Mouse (Mus musculus) limb, embryonic 12.5 days (tissue): ENCODE results near the gene Aamp. TPM values are rescaled to one million over a fixed set of nuclear protein-coding genes. Genes with fewer than 3 reads are reported as not detected.

Source experiments
- ATAC-seq: fragments of 200-750 bp; cut with Nextera tagmentation; 2 replicates; pipeline ENCODE4 v1.8.0; 2017; ENCODE audit warnings: low read depth, moderate TSS enrichment; ENCODE audit not compliant: insufficient number of reproducible peaks, insufficient read depth, low FRiP score, low TSS enrichment
- H3K27ac ChIP-seq: fragments of 300-500 bp; sonication (generic); 2 replicates; pipeline ENCODE4 v1.5.1; 2016; ENCODE audit warnings: mild to moderate bottlenecking, moderate library complexity
- H3K27me3 ChIP-seq: fragments of 300-500 bp; sonication (generic); 2 replicates; pipeline ENCODE4 v1.6.1; 2016; ENCODE audit warnings: mild to moderate bottlenecking, moderate library complexity
- H3K36me3 ChIP-seq: fragments of 300-500 bp; sonication (generic); 2 replicates; pipeline ENCODE4 v1.6.1; 2016; ENCODE audit warnings: mild to moderate bottlenecking, moderate library complexity
- H3K4me1 ChIP-seq: fragments of 300-500 bp; sonication (generic); replicated peaks from 2 replicates; pipeline ENCODE4 v1.6.1; 2016
- H3K4me2 ChIP-seq: fragments of 300-500 bp; sonication (generic); 2 replicates; pipeline ENCODE4 v1.6.1; 2016; ENCODE audit warnings: mild to moderate bottlenecking, moderate library complexity
- H3K4me3 ChIP-seq: fragments of 300-500 bp; sonication (generic); replicated peaks from 2 replicates; pipeline ENCODE4 v1.5.1; 2016; ENCODE audit warnings: mild to moderate bottlenecking
- H3K9ac ChIP-seq: fragments of 300-500 bp; sonication (generic); replicated peaks from 2 replicates; pipeline ENCODE4 v1.6.1; 2016; ENCODE audit warnings: mild to moderate bottlenecking, moderate library complexity
- H3K9me3 ChIP-seq: fragments of 300-500 bp; sonication (generic); 2 replicates; pipeline ENCODE4 v1.6.1; 2016; ENCODE audit warnings: mild to moderate bottlenecking, moderate library complexity
- WGBS: fragments of 180-500 bp; shearing (Covaris S2); methylation state at CpG from one replicate; pipeline ENCODE4 v1.1.7; 2016; 5-methylcytosine and 5-hydroxymethylcytosine counted together
- polyA plus RNA-seq: library from polyadenylated mRNA; unstranded; fragments of >200 nt; fragmentation: Nextera tagmentation; extraction: Ambion mirVana; gene quantifications from 2 replicates; pipeline ENCODE4 v1.2.1, GENCODE M21; 2016

Aamp gene
- polyA plus RNA-seq, 1 experiment from 2014 or later: 202 TPM

DNA sequence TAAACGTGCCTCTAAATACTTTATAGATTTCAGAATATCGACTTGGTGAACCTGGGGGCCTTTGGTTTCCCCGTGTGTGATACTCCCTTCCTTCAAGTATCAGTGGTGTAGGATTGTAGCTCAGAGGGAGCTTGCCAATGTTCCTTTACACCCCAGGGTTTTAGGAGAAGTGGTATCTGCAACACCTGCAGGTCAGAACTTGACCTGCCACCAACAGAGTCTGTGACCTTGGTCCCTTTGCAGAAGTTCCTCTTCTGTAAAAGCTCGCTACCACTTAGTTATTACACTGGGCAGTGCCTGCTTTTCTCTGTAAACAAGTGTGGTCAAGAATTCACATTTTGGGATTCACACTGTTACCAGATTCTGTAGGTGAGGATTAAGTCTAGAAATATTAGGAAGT lies 34.4 kb downstream of the Aamp start:
- ATAC-seq: no peak
- H3K9ac ChIP-seq: no peak overlapping the region
- WGBS: 87% methylated on average over 4 of the region's 4 CpGs
- no peak overlapping the region for H3K27ac ChIP-seq
- peaks cover 91% of the 10 kb centered on the region for H3K36me3 ChIP-seq
- no peak overlapping the region for H3K4me2 ChIP-seq
- no peaks in the 10 kb centered on the region for H3K27me3 ChIP-seq
- peaks cover 12% of the 10 kb centered on the region; the same call in 1 of the 2 replicates for H3K4me1 ChIP-seq
- no peak overlapping the region for H3K4me3 ChIP-seq
- H3K9me3 ChIP-seq: no peaks in the 10 kb centered on the region

DNA sequence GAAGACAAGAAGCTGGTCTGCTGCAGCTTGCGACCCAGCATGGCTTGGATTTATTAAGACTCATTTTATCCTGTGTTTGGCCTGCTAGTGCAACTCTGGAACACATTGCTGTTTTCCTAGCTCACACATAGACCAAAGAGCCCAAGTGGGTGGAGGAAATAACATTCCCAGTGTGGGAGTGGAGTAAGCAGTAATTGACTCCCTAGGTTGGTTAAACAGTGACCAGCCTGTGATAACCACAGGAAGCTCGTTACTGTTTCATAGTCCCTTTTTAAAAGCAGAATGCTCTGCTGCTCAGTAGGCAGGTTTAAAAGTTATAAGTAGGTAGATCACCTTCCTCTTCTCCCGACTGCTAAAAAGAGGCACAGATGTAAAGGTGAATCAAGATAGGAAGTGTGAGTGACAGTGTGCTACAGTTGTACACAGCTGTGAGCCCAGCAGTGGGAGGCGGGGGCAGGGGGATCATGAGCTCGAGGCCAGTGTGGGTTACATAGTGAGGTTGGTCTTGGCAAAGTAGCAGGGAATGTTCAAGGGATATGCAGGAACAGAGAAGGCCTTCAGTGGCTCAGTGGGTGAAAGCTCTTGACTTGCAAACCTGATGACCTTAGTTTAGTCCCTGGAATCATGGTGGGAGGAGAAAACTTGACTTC lies 35.1 kb downstream of the Aamp start:
- ATAC-seq: no peak
- Histone ChIP-seq H3K9me3 (no peaks in the 10 kb centered on the region), H3K27ac (peak overlapping the region; percentile 47; the same call in 1 of the 2 replicates), H3K4me1 (peaks cover 15% of the 10 kb centered on the region; the same call in 1 of the 2 replicates), H3K9ac (no peak overlapping the region), H3K4me2 (no peak overlapping the region), H3K4me3 (no peak overlapping the region), H3K27me3 (no peaks in the 10 kb centered on the region), H3K36me3 (peaks cover 85% of the 10 kb centered on the region)
- WGBS: 55% methylated on average over 5 of the region's 5 CpGs

DNA sequence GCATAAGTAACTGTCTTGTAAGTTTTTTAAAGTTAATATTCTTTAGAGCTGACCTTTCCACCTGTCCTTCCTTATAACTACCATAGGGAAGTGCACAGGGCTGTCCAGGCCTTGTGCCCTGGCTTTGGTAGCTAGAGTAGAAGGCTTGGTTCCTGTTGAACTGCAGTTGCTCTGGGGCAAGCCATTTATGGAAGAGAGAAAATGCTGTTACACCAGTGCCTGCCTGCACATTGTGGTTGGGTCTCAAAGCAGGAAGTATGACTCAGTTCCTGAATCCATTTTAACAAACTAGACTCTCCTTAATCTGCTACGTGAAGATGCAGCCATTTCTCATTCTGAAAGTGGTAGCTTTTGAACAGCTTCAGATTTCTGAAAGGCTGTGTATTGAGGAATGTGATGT lies 35.7 kb downstream of the Aamp start:
- Histone ChIP-seq H3K4me1 (peaks cover 15% of the 10 kb centered on the region; the same call in 1 of the 2 replicates), H3K4me2 (no peak overlapping the region), H3K27ac (peak overlapping the region; percentile 47; the same call in 1 of the 2 replicates), H3K36me3 (peaks cover 78% of the 10 kb centered on the region), H3K9ac (no peak overlapping the region), H3K27me3 (no peaks in the 10 kb centered on the region), H3K9me3 (no peaks in the 10 kb centered on the region), H3K4me3 (no peak overlapping the region)
- no peak for ATAC-seq
- 65% methylated on average over 1 of the region's 1 CpGs for WGBS

DNA sequence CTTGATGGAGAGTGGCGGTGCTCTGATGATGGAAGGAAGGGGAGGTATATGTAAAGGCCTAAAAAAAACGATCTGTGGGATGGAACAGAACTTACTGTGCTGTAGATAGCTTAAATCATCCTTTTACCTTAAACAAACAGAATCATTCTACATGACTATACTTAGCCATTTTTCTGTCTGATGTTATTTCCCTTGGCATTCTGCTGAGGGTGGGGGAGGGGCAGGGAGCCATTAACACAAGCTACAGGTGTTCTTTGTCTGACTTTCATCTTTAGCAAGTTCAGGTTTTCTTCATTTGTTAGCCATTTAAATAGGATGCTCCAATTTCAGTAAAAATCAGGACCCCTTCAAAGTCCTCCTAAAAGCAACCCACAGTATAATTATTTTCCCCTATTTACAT lies 39.0 kb downstream of the Aamp start:
- ATAC-seq: no peak
- Histone ChIP-seq H3K9me3 (no peaks in the 10 kb centered on the region), H3K9ac (no peak overlapping the region), H3K27ac (no peak overlapping the region), H3K27me3 (no peaks in the 10 kb centered on the region), H3K36me3 (peaks cover 46% of the 10 kb centered on the region), H3K4me1 (peaks cover 15% of the 10 kb centered on the region), H3K4me2 (no peak overlapping the region), H3K4me3 (no peak overlapping the region)
- WGBS: 88% methylated on average over 2 of the region's 2 CpGs

DNA sequence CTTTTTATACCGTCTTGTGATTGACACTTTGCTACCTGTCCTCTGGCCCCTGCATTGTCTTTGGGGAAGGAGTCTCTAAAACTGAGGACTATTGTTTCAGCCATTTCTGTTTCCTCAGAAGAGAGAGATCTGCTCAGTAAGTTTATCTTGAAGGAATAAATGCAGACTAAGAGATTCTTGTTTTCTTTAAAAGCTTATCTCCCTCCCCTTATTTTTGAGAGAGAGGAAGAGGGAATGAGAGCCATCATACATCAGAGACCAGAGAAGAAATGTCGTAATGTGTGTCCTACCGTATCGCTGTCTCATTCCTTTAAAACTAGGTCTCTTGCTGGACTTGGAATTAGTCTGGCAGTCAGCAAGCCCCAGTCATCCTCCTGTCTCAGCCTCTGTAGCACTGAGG lies 43.7 kb downstream of the Aamp start:
- 93% methylated on average over 4 of the region's 4 CpGs for WGBS
- no peak overlapping the region for H3K4me3 ChIP-seq
- H3K9ac ChIP-seq: no peak overlapping the region
- no peak overlapping the region for H3K27ac ChIP-seq
- H3K9me3 ChIP-seq: no peaks in the 10 kb centered on the region
- H3K4me2 ChIP-seq: no peak overlapping the region
- peaks cover 40% of the 10 kb centered on the region for H3K4me1 ChIP-seq
- H3K36me3 ChIP-seq: 0 out of 2 replicates have a peak, but pooled peaks cover under 1% of the 10 kb centered on the region
- no peak for ATAC-seq
- no peaks in the 10 kb centered on the region for H3K27me3 ChIP-seq

DNA sequence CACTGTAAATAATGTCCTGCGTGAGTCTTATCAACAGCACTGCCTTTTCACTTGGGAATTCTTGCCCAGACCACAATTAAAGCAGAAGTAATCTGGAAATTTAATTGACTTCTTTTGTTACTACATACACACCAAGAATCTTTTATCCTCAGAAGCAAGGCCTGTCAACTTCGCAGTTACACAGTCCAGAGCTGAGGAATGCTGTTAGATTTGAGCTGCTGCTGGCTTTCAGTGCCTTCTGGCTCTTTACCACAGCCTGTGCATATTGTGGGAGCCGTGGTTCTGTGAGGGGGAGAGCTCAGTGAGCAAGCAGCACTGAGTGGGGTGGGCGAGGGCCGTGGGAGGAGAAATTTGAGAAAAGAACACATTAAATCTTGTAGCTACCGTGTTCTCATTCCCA lies 44.2 kb downstream of the Aamp start:
- WGBS: 65% methylated on average over 6 of the region's 6 CpGs
- no peak for ATAC-seq
- H3K36me3 ChIP-seq: no peaks in the 10 kb centered on the region
- no peak overlapping the region for H3K9ac ChIP-seq
- no peak overlapping the region for H3K27ac ChIP-seq
- H3K9me3 ChIP-seq: no peaks in the 10 kb centered on the region
- no peak overlapping the region for H3K4me2 ChIP-seq
- H3K4me3 ChIP-seq: no peak overlapping the region
- H3K27me3 ChIP-seq: no peaks in the 10 kb centered on the region
- H3K4me1 ChIP-seq: peaks cover 38% of the 10 kb centered on the region

DNA sequence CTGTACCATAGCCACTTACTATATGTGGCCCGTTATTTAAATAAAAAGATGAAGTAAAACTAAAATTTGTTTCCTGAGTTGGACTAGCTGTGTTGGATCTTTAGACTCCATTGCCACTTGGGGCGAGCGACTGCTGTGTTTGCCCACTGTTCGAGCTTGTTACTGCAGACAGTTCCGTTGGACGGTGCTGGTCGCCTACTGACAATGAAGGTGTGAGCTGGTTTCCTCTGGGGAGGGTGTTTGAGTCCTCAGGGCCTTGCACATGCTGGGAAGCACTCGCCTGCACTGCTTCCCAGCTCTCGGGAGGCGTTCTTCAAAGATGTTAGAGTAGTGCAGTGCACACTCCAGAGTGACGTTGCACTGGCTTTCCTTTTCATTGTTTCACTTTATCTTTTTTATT lies 44.9 kb downstream of the Aamp start:
- no peak overlapping the region for H3K27ac ChIP-seq
- H3K9ac ChIP-seq: peak overlapping the region; percentile 37; the same call in 1 of the 2 replicates

DNA sequence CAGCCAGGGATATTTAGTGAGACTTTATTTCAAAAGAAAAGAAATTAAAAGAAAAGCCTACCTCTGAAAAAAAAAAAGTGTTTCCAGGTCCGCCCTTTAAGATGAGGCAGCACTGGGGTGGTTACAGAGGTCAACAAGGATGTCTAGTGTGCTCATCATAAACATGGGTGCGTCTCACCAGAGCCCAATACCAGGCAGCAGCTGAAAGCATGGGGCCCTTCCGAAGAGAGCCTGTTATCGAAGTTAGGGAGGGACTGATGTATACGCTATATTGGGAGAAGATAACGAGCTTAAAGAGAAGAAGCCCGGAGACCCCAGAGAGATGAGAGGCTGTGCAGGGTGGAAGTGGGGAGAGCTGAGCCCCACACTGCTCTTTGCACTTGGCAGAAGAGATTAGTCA lies 45.4 kb downstream of the Aamp start:
- no peak overlapping the region for H3K27ac ChIP-seq
- H3K9me3 ChIP-seq: no peaks in the 10 kb centered on the region
- peaks cover 33% of the 10 kb centered on the region for H3K4me1 ChIP-seq
- WGBS: 72% methylated on average over 7 of the region's 7 CpGs
- no peaks in the 10 kb centered on the region for H3K36me3 ChIP-seq
- no peak overlapping the region for H3K4me3 ChIP-seq
- no peak for ATAC-seq
- H3K4me2 ChIP-seq: peak overlapping the region; percentile 81; the same call in 1 of the 2 replicates
- H3K27me3 ChIP-seq: no peaks in the 10 kb centered on the region
- H3K9ac ChIP-seq: peak overlapping the region; percentile 37; the same call in 1 of the 2 replicates

More for the DNA sequence above, 44.9 kb downstream of the Aamp start:
- Histone ChIP-seq H3K4me1 (peaks cover 33% of the 10 kb centered on the region), H3K27me3 (no peaks in the 10 kb centered on the region), H3K4me3 (no peak overlapping the region), H3K36me3 (no peaks in the 10 kb centered on the region), H3K9me3 (no peaks in the 10 kb centered on the region), H3K4me2 (peak overlapping the region; percentile 81; the same call in 1 of the 2 replicates)
- no peak for ATAC-seq
- 67% methylated on average over 11 of the region's 11 CpGs for WGBS

DNA sequence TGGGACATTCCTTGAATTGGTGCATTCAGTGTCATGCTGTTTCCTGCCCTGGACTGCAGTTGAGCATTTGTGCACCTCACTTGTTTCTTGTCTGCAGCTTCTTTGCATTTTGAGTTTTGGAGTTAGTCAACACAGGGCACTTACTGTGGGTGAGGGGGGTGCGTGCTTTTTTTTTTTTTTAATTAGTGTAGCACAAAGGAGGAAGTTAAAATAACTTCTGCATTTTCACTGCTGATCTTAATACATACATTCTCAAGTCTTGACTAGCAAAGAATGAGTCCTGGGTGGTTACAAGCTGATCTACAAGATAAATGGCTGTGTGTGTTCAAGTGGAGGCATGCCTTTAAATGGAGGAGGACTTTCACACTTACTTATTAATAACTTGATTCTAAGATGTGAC lies 46.4 kb downstream of the Aamp start:
- no peaks in the 10 kb centered on the region for H3K9me3 ChIP-seq
- H3K9ac ChIP-seq: peak overlapping the region; percentile 92; the same call in 1 of the 2 replicates
- H3K4me1 ChIP-seq: peaks cover 33% of the 10 kb centered on the region
- 50% methylated on average over 1 of the region's 1 CpGs for WGBS
- no peaks in the 10 kb centered on the region for H3K36me3 ChIP-seq
- H3K27ac ChIP-seq: no peak overlapping the region
- H3K4me3 ChIP-seq: peak overlapping the region; percentile 97
- H3K27me3 ChIP-seq: no peaks in the 10 kb centered on the region
- ATAC-seq: no peak
- peak overlapping the region; percentile 81 for H3K4me2 ChIP-seq

DNA sequence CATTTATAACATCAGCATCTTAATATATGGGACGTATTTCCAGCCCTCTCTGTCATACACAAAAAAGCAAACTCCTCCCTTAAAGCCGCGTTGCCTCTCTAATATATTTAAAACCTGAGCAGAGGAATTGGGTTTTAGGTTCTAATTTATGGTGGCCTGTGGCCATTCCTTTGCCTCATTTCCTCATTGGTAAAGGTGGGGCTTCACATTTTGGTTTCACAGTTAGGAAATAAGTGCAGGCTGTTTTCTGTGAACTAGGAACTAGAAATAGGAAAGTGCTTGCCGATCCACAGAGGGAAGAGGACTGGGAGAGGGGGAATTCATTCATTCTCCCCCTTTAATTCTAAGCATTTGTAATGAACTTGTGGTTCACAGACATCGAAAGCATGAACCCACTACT lies 46.9 kb downstream of the Aamp start:
- H3K27ac ChIP-seq: no peak overlapping the region
- H3K4me3 ChIP-seq: peak overlapping the region; percentile 97
- H3K9ac ChIP-seq: peak overlapping the region; percentile 92
- peaks cover 33% of the 10 kb centered on the region for H3K4me1 ChIP-seq
- ATAC-seq: no peak
- H3K36me3 ChIP-seq: no peaks in the 10 kb centered on the region
- WGBS: 39% methylated on average over 5 of the region's 5 CpGs
- H3K9me3 ChIP-seq: no peaks in the 10 kb centered on the region
- peak overlapping the region; percentile 81 for H3K4me2 ChIP-seq
- no peaks in the 10 kb centered on the region for H3K27me3 ChIP-seq

DNA sequence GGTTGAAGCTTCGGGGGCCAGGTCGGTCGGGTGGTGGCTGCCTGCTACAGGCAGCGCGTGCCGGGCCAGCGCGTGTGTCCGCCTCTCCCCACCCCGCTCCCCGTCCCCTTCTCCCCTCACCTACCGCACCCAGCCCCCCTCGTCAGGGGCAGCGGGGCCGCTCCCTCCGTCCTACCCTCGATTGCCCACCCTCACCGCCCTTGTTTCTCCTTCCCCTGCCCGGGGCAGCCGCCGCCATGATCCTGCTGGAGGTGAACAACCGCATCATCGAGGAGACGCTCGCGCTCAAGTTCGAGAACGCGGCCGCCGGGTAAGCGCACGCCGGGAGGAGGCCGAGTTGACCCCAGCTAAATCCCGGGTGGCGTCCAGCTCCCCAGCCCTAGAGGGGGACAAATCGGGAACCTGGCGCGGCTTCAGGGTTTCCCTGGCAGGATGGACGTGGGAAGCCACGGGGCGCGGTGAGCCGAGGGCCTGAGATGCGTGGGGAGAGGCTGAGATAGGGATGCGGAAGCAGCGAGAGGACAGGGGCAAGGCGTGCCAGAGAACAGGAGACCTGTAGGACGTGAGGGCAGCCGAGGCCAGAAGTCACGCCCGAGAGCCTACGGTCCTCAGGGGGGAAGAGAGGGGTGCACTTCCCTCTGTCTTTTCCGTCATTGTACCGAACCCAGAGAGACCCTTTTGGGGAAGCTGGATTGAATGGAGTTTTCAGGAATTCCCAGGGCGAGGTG lies 47.8 kb downstream of the Aamp start:
- Histone ChIP-seq H3K4me1 (peaks cover 33% of the 10 kb centered on the region), H3K9me3 (no peaks in the 10 kb centered on the region)
- under 1% methylated on average over 45 of the region's 57 CpGs for WGBS

More for the DNA sequence above, 47.8 kb downstream of the Aamp start:
- H3K4me3 ChIP-seq: peak overlapping the region; percentile 97
- peak overlapping the region; percentile 81 for H3K4me2 ChIP-seq
- ATAC-seq: peak; percentile 75; the same call in 1 of the 2 replicates
- H3K27me3 ChIP-seq: no peaks in the 10 kb centered on the region
- H3K27ac ChIP-seq: peak overlapping the region; percentile 88
- no peaks in the 10 kb centered on the region for H3K36me3 ChIP-seq
- peak overlapping the region; percentile 92 for H3K9ac ChIP-seq
